Mouse (Mus musculus): ENCODE measurements at regions not wholly inside any gene's neighbourhood (a gene's known extent, or its start where the extent isn't known, plus 50 kb on each side); places are given as distances from the start of the nearest gene placed in this dataset.

- no peak overlapping the region for H3K27ac ChIP-seq (ENCODE audit: low read length)
- H3K4me3 ChIP-seq (ENCODE audit: low read length), result no peak overlapping the region
- WGBS, result 58% methylated on average over 7 of the region's 7 CpGs
- H3K9me3 ChIP-seq (ENCODE audit: control insufficient read depth, low read length), result no peaks in the 10 kb centered on the region
- H3K4me2 ChIP-seq (ENCODE audit: low read depth, low read length), result no peak overlapping the region
- no peak overlapping the region for H3K9ac ChIP-seq (ENCODE audit: low read length)
- ATAC-seq (ENCODE audit: low read depth), result peak; percentile 20; the same call in 1 of the 2 replicates
- no peaks in the 10 kb centered on the region for H3K36me3 ChIP-seq (ENCODE audit: control insufficient read depth, insufficient read depth, low read length)
- no peaks in the 10 kb centered on the region for H3K27me3 ChIP-seq (ENCODE audit: control insufficient read depth, insufficient read depth, low read depth, low read length)
- peaks cover 14% of the 10 kb centered on the region for H3K4me1 ChIP-seq (replicated peaks; ENCODE audit: control insufficient read depth, insufficient read depth, low read length)
Observed at GRCm38 (mm10) chr6:140282285-140282577, 141.6 kb upstream of the Plekha5 start.

- 67% methylated on average over 17 of the region's 17 CpGs for WGBS
- H3K27ac ChIP-seq (ENCODE audit: low read length), result no peak overlapping the region
- ATAC-seq (ENCODE audit: low read depth), result peak; percentile 31; the same call in 1 of the 2 replicates
- H3K9me3 ChIP-seq (ENCODE audit: control insufficient read depth, low read length), result no peaks in the 10 kb centered on the region
- H3K4me1 ChIP-seq (replicated peaks; ENCODE audit: control insufficient read depth, insufficient read depth, low read length), result peaks cover 14% of the 10 kb centered on the region
- no peak overlapping the region for H3K4me3 ChIP-seq (ENCODE audit: low read length)
- no peaks in the 10 kb centered on the region for H3K36me3 ChIP-seq (ENCODE audit: control insufficient read depth, insufficient read depth, low read length)
- H3K9ac ChIP-seq (ENCODE audit: low read length), result no peak overlapping the region
- no peaks in the 10 kb centered on the region for H3K27me3 ChIP-seq (ENCODE audit: control insufficient read depth, insufficient read depth, low read depth, low read length)
- H3K4me2 ChIP-seq (ENCODE audit: low read depth, low read length), result no peak overlapping the region
Observed at GRCm38 (mm10) chr6:140281488-140282284, 142.2 kb upstream of the Plekha5 start.

DNA sequence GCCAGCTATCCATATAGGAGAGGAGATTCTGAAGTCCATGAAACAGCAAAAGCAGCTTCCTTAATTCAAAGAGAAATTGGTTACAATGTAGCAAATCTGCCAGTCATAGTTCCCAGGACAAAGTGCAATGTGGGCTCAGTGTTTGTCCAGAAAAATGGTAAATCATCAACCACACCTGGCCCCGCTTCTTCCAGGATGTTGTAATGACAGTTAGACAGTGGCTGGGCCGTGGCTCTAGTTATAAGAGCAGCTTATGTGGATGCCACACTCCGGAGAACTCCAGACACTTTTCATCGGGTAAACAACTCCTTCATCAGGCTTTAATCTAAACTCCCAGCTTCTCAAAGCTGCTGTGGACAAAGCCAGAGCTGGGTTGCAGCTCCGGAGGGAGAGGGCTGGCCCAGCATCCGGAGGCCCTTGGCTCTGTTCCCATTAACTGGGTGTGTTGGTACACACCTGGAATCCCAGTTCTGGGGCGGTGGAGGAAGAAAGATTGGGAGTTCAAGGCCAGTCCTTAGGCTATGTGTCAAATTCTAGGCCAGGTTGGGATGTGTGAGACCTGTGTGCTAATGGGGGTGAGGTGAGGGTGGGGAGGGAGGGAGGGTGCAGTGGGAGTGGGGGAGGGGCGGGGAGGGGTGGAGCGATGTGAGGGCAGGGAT lies 142.9 kb upstream of the Plekha5 start:
- H3K36me3 ChIP-seq (ENCODE audit: control insufficient read depth, insufficient read depth, low read length), result no peaks in the 10 kb centered on the region
- no peak overlapping the region for H3K27ac ChIP-seq (ENCODE audit: low read length)
- no peaks in the 10 kb centered on the region for H3K27me3 ChIP-seq (ENCODE audit: control insufficient read depth, insufficient read depth, low read depth, low read length)
- no peaks in the 10 kb centered on the region for H3K9me3 ChIP-seq (ENCODE audit: control insufficient read depth, low read length)
- no peak overlapping the region for H3K4me3 ChIP-seq (ENCODE audit: low read length)
- WGBS, result 19% methylated on average over 9 of the region's 9 CpGs
- peak; percentile 52 for ATAC-seq (ENCODE audit: low read depth)
- no peak overlapping the region for H3K4me2 ChIP-seq (ENCODE audit: low read depth, low read length)
- H3K4me1 ChIP-seq (replicated peaks; ENCODE audit: control insufficient read depth, insufficient read depth, low read length), result peaks cover 14% of the 10 kb centered on the region
- H3K9ac ChIP-seq (ENCODE audit: low read length), result no peak overlapping the region

- Histone ChIP-seq H3K9me3 (ENCODE audit: control insufficient read depth, low read length) (no peaks in the 10 kb centered on the region), H3K36me3 (ENCODE audit: control insufficient read depth, insufficient read depth, low read length) (no peaks in the 10 kb centered on the region), H3K27me3 (ENCODE audit: control insufficient read depth, insufficient read depth, low read depth, low read length) (no peaks in the 10 kb centered on the region), H3K4me2 (ENCODE audit: low read depth, low read length) (no peak overlapping the region), H3K4me3 (ENCODE audit: low read length) (no peak overlapping the region), H3K9ac (ENCODE audit: low read length) (no peak overlapping the region), H3K4me1 (replicated peaks; ENCODE audit: control insufficient read depth, insufficient read depth, low read length) (peaks cover 14% of the 10 kb centered on the region), H3K27ac (ENCODE audit: low read length) (no peak overlapping the region)
- WGBS, result 67% methylated on average over 8 of the region's 8 CpGs
- no peak for ATAC-seq (ENCODE audit: low read depth)
Observed at GRCm38 (mm10) chr6:140279736-140280370, 144.0 kb upstream of the Plekha5 start.

GRCm38 (mm10) chr6:140278750-140279149 lies 145.1 kb upstream of the Plekha5 start:
- Histone ChIP-seq H3K4me3 (ENCODE audit: low read length) (no peak overlapping the region), H3K4me2 (ENCODE audit: low read depth, low read length) (no peak overlapping the region), H3K27me3 (ENCODE audit: control insufficient read depth, insufficient read depth, low read depth, low read length) (no peaks in the 10 kb centered on the region), H3K27ac (ENCODE audit: low read length) (no peak overlapping the region), H3K36me3 (ENCODE audit: control insufficient read depth, insufficient read depth, low read length) (no peaks in the 10 kb centered on the region), H3K9me3 (ENCODE audit: control insufficient read depth, low read length) (no peaks in the 10 kb centered on the region), H3K4me1 (replicated peaks; ENCODE audit: control insufficient read depth, insufficient read depth, low read length) (peaks cover 14% of the 10 kb centered on the region), H3K9ac (ENCODE audit: low read length) (no peak overlapping the region)
- WGBS, result 31% methylated on average over 5 of the region's 5 CpGs
- ATAC-seq (ENCODE audit: low read depth), result no peak

- no peak for ATAC-seq (ENCODE audit: low read depth)
- no peak overlapping the region for H3K4me3 ChIP-seq (ENCODE audit: low read length)
- no peaks in the 10 kb centered on the region for H3K36me3 ChIP-seq (ENCODE audit: control insufficient read depth, insufficient read depth, low read length)
- no peaks in the 10 kb centered on the region for H3K9me3 ChIP-seq (ENCODE audit: control insufficient read depth, low read length)
- H3K27me3 ChIP-seq (ENCODE audit: control insufficient read depth, insufficient read depth, low read depth, low read length), result no peaks in the 10 kb centered on the region
- no peak overlapping the region for H3K4me2 ChIP-seq (ENCODE audit: low read depth, low read length)
- no peak overlapping the region for H3K9ac ChIP-seq (ENCODE audit: low read length)
- no peak overlapping the region for H3K27ac ChIP-seq (ENCODE audit: low read length)
- 81% methylated on average over 6 of the region's 6 CpGs for WGBS
- H3K4me1 ChIP-seq (replicated peaks; ENCODE audit: control insufficient read depth, insufficient read depth, low read length), result no peaks in the 10 kb centered on the region
Observed at GRCm38 (mm10) chr6:140270592-140270991, 153.3 kb upstream of the Plekha5 start.

DNA sequence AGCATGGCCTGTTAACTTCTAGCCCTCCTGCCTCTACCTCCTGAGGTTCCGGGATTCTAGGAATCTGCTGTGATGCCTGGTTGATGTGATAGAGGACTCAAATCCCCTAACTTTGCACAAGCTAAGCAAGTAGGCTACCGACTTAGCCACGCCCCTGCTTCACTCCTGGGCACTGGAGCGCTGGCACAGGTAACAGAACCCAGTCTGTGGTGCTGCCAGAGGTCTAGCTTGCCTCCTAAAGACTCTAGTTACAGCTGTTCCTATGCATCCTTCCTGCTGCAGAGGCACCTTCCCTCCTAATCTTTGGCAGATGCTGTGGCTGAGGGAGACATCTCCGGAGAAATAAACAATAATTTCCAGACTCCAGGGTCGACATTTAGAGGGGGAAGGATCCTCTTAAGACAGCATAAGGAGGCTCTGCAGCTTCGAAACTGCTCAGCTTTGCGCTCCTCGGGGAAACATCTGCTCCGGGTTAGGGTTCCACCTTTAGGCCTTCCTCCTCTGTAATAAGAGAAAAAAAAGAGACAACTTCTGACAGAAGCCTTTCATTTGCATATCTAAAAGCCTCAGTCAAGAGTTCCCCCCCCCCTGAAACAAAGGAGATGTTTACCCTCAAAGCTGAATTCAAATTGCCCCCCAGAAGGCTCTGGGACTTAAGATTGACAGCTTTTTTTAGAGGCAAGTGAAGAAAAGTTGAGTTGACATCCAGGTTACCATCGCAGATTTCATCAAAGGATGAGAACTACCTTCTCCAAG lies 155.4 kb upstream of the Plekha5 start:
- Histone ChIP-seq H3K9me3 (ENCODE audit: control insufficient read depth, low read length) (no peaks in the 10 kb centered on the region), H3K27ac (ENCODE audit: low read length) (no peak overlapping the region), H3K36me3 (ENCODE audit: control insufficient read depth, insufficient read depth, low read length) (no peaks in the 10 kb centered on the region), H3K4me2 (ENCODE audit: low read depth, low read length) (no peak overlapping the region), H3K9ac (ENCODE audit: low read length) (no peak overlapping the region), H3K4me1 (replicated peaks; ENCODE audit: control insufficient read depth, insufficient read depth, low read length) (no peaks in the 10 kb centered on the region), H3K4me3 (ENCODE audit: low read length) (no peak overlapping the region), H3K27me3 (ENCODE audit: control insufficient read depth, insufficient read depth, low read depth, low read length) (no peaks in the 10 kb centered on the region)
- ATAC-seq (ENCODE audit: low read depth), result no peak
- 35% methylated on average over 11 of the region's 11 CpGs for WGBS

GRCm38 (mm10) chr6:140263920-140264319 lies 159.9 kb upstream of the Plekha5 start:
- no peak overlapping the region for H3K27ac ChIP-seq (ENCODE audit: low read length)
- H3K9ac ChIP-seq (ENCODE audit: low read length), result no peak overlapping the region
- ATAC-seq (ENCODE audit: low read depth), result no peak
- H3K36me3 ChIP-seq (ENCODE audit: control insufficient read depth, insufficient read depth, low read length), result no peaks in the 10 kb centered on the region
- H3K4me2 ChIP-seq (ENCODE audit: low read depth, low read length), result no peak overlapping the region
- no peaks in the 10 kb centered on the region for H3K4me1 ChIP-seq (replicated peaks; ENCODE audit: control insufficient read depth, insufficient read depth, low read length)
- H3K9me3 ChIP-seq (ENCODE audit: control insufficient read depth, low read length), result no peaks in the 10 kb centered on the region
- no peak overlapping the region for H3K4me3 ChIP-seq (ENCODE audit: low read length)
- 24% methylated on average over 1 of the region's 1 CpGs for WGBS
- no peaks in the 10 kb centered on the region for H3K27me3 ChIP-seq (ENCODE audit: control insufficient read depth, insufficient read depth, low read depth, low read length)

- H3K27ac ChIP-seq (ENCODE audit: low read length), result no peak overlapping the region
- no peaks in the 10 kb centered on the region for H3K36me3 ChIP-seq (ENCODE audit: control insufficient read depth, insufficient read depth, low read length)
- WGBS, result 88% methylated on average over 1 of the region's 1 CpGs
- no peaks in the 10 kb centered on the region for H3K4me1 ChIP-seq (replicated peaks; ENCODE audit: control insufficient read depth, insufficient read depth, low read length)
- no peak overlapping the region for H3K9ac ChIP-seq (ENCODE audit: low read length)
- no peak overlapping the region for H3K4me2 ChIP-seq (ENCODE audit: low read depth, low read length)
- no peak overlapping the region for H3K4me3 ChIP-seq (ENCODE audit: low read length)
- no peaks in the 10 kb centered on the region for H3K27me3 ChIP-seq (ENCODE audit: control insufficient read depth, insufficient read depth, low read depth, low read length)
- H3K9me3 ChIP-seq (ENCODE audit: control insufficient read depth, low read length), result no peaks in the 10 kb centered on the region
- ATAC-seq (ENCODE audit: low read depth), result no peak
Observed at GRCm38 (mm10) chr6:140261813-140262212, 162.0 kb upstream of the Plekha5 start.
